ENCODE assay signal across 9 mouse cellular contexts in genomic region chr4:41506156-41506555, GRCm38 (mm10). TPM values are rescaled to one million over a fixed set of nuclear protein-coding genes. Genes with fewer than 3 reads are reported as not detected.
DNase-seq lines count a peak whose midpoint lies in the region; ATAC-seq and TF ChIP-seq lines count a peak whose summit lies in the region.
"Had no signal": no experiment of that assay in that cellular context is flagged by ENCODE, and none has a peak within 500 bp of the region (broad histone marks: within the 10 kb centered on the region; RNA-seq: fewer than 3 reads in every experiment).

No protein-coding gene starts in this region.

- H3K27me3 ChIP-seq in ES-Bruce4 (ENCODE audit: control insufficient read depth, insufficient read depth, low read length, poor library complexity, severe bottlenecking) = no peaks in the 10 kb centered on the region; the same call in none of the 2 replicates
- peaks cover 71% of the 10 kb centered on the region for H3K27me3 ChIP-seq in embryonic facial prominence, embryonic 10.5 days (replicated peaks; ENCODE audit: low read depth, poor library complexity, severe bottlenecking)
- peaks cover 40% of the 10 kb centered on the region for H3K27me3 ChIP-seq in heart, embryonic 15.5 days
- H3K27me3 ChIP-seq in lung, postnatal 0 days (replicated peaks; ENCODE audit: insufficient read depth, low read length) = no peaks in the 10 kb centered on the region

- H3K4me1 ChIP-seq in ES-Bruce4 (ENCODE audit: control insufficient read depth, insufficient read depth, low read length) = no peaks in the 10 kb centered on the region
- peaks cover 51% of the 10 kb centered on the region for H3K4me1 ChIP-seq in embryonic facial prominence, embryonic 10.5 days
- peaks cover 30% of the 10 kb centered on the region for H3K4me1 ChIP-seq in heart, embryonic 15.5 days (replicated peaks)
- peaks cover 9% of the 10 kb centered on the region; the same call in 1 of the 2 replicates for H3K4me1 ChIP-seq in lung, postnatal 0 days (ENCODE audit: insufficient read depth, low read depth, low read length)

- 8% methylated on average over 13 of the region's 13 CpGs for WGBS in embryonic facial prominence, embryonic 10.5 days
- WGBS in heart, embryonic 15.5 days = 13% methylated on average over 13 of the region's 13 CpGs
- WGBS in lung, postnatal 0 days = 13% methylated on average over 13 of the region's 13 CpGs

- no peaks in the 10 kb centered on the region for H3K9me3 ChIP-seq in ES-Bruce4 (replicated peaks; ENCODE audit: control insufficient read depth, insufficient read depth, low read length, poor library complexity, severe bottlenecking)
- H3K9me3 ChIP-seq in embryonic facial prominence, embryonic 10.5 days = peaks cover 3% of the 10 kb centered on the region; the same call in 1 of the 2 replicates
- H3K9me3 ChIP-seq in heart, embryonic 15.5 days (replicated peaks) = no peaks in the 10 kb centered on the region
- no peaks in the 10 kb centered on the region for H3K9me3 ChIP-seq in lung, postnatal 0 days (ENCODE audit: low read length)

- H3K4me3 ChIP-seq in ES-Bruce4 (ENCODE audit: low read depth, low read length) = peak overlapping the region; percentile 58
- peak overlapping the region; percentile 62 for H3K4me3 ChIP-seq in embryonic facial prominence, embryonic 10.5 days
- H3K4me3 ChIP-seq in heart, embryonic 15.5 days = peak overlapping the region; percentile 60
- peak overlapping the region; percentile 43; the same call in 1 of the 2 replicates for H3K4me3 ChIP-seq in lung, postnatal 0 days (ENCODE audit: low read depth, low read length)

- peak; percentile 63 for TF ChIP-seq CTCF in ES-Bruce4 (IDR thresholded peaks at IDR 0.05; ENCODE audit: low read depth, low read length)
- TF ChIP-seq CTCF in lung, postnatal 0 days (IDR thresholded peaks at IDR 0.05) = peak; percentile 76

- H3K9ac ChIP-seq in ES-Bruce4 (ENCODE audit: low read depth, poor library complexity, severe bottlenecking) = no peak overlapping the region
- H3K9ac ChIP-seq in heart, embryonic 15.5 days = 0 out of 2 replicates have a peak overlapping the region, but pooled peaks have one; percentile 59
- H3K9ac ChIP-seq in lung, postnatal 0 days (replicated peaks; ENCODE audit: low read depth) = no peak overlapping the region

- no peak for ATAC-seq in heart, embryonic 15.5 days (replicated peaks; ENCODE audit: insufficient number of reproducible peaks, insufficient read depth, low FRiP score, low read depth)
- no peak for ATAC-seq in lung, postnatal 0 days

- TF ChIP-seq EP300 in ES-Bruce4 (IDR thresholded peaks at IDR 0.05; ENCODE audit: insufficient read depth, low read depth, low read length) = no peak
- no peak for TF ChIP-seq EP300 in lung, postnatal 0 days (IDR thresholded peaks at IDR 0.05)

- DNase-seq in adrenal gland, adult 8-10 months = peak; percentile 61
- DNase-seq in embryonic facial prominence, embryonic 10.5 days (ENCODE audit: low spot score) = peak; percentile 62
- peak; percentile 78 for DNase-seq in kidney, postnatal 10 days
- peak; percentile 67 for DNase-seq in lung, postnatal 0 days (ENCODE audit: low spot score)
- DNase-seq in retina, postnatal 1 day = peak; percentile 75
- DNase-seq in frontal cortex, postnatal 25 days (ENCODE audit: low spot score in 2 of 2) = no peak

- TF ChIP-seq POLR2A in ES-Bruce4 (IDR thresholded peaks at IDR 0.05; ENCODE audit: insufficient read depth, low read length) = no peak

- peak overlapping the region; percentile 97 for H3K4me2 ChIP-seq in heart, embryonic 15.5 days
- H3K4me2 ChIP-seq in lung, postnatal 0 days (replicated peaks; ENCODE audit: low read depth, low read length) = peak overlapping the region; percentile 81; the same call in 1 of the 2 replicates

- H3K27ac ChIP-seq in ES-Bruce4 (ENCODE audit: insufficient read depth, low read length) = no peak overlapping the region
- peak overlapping the region; percentile 89 for H3K27ac ChIP-seq in embryonic facial prominence, embryonic 10.5 days (replicated peaks)
- no peak overlapping the region for H3K27ac ChIP-seq in heart, embryonic 15.5 days
- H3K27ac ChIP-seq in lung, postnatal 0 days (ENCODE audit: low read length) = no peak overlapping the region

- H3K36me3 ChIP-seq in ES-Bruce4 (ENCODE audit: control insufficient read depth, insufficient read depth, low read length, poor library complexity, severe bottlenecking) = no peaks in the 10 kb centered on the region
- no peaks in the 10 kb centered on the region for H3K36me3 ChIP-seq in embryonic facial prominence, embryonic 10.5 days (replicated peaks)
- no peaks in the 10 kb centered on the region for H3K36me3 ChIP-seq in heart, embryonic 15.5 days
- H3K36me3 ChIP-seq in lung, postnatal 0 days (ENCODE audit: insufficient read depth, low read length) = no peaks in the 10 kb centered on the region

RNA-seq across cellular contexts. Expression of gene AI464131, which starts 3.3 kb away (rescaled TPM):
- polyA plus RNA-seq in ES-Bruce4 (2011; ENCODE audit: insufficient read depth, insufficient read length, low read depth, missing spikeins) = 3.8 and 3.9 TPM in 2 replicates
- 10 to 100 TPM in 3 of 4 experiments, 1 to 10 TPM in 1; 9.1 to 13.8 (median 10.6) TPM for total RNA-seq in adrenal gland, adult 8-10 months (2022)
- 5.7 and 8.9 TPM in 2 replicates for polyA plus RNA-seq in embryonic facial prominence, embryonic 10.5 days (2016; fragmentation: Nextera tagmentation; extraction: Ambion mirVana)
- polyA plus RNA-seq in heart, embryonic 15.5 days (2015; fragmentation: Nextera tagmentation; extraction: Ambion mirVana) = 2.7 and 4.0 TPM in 2 replicates
- polyA plus RNA-seq in lung, postnatal 0 days (2015; fragmentation: Nextera tagmentation; extraction: Ambion mirVana) = 5.0 and 5.5 TPM in 2 replicates

RNA-seq across cellular contexts. Expression of gene 1110017D15Rik, which starts 11.0 kb away (rescaled TPM):
- not detected in 2 replicates for polyA plus RNA-seq in ES-Bruce4 (2011; ENCODE audit: insufficient read depth, insufficient read length, low read depth, missing spikeins)
- total RNA-seq in adrenal gland, adult 8-10 months (2022) = under 1 TPM in 2 of 4 experiments, not detected in 2; 0.38 to 0.68 TPM
- 5.3 and 6.1 TPM in 2 replicates for polyA plus RNA-seq in embryonic facial prominence, embryonic 10.5 days (2016; fragmentation: Nextera tagmentation; extraction: Ambion mirVana)
- polyA plus RNA-seq in heart, embryonic 15.5 days (2015; fragmentation: Nextera tagmentation; extraction: Ambion mirVana) = 0.77 and 0.95 TPM in 2 replicates
- polyA plus RNA-seq in lung, postnatal 0 days (2015; fragmentation: Nextera tagmentation; extraction: Ambion mirVana) = 37.3 and 41.4 TPM in 2 replicates
- total RNA-seq: gastrocnemius, adult 8-10 months had no signal

RNA-seq across cellular contexts. Expression of gene Nudt2, which starts 41.2 kb away (rescaled TPM):
- 37.4 and 38.3 TPM in 2 replicates for polyA plus RNA-seq in ES-Bruce4 (2011; ENCODE audit: insufficient read depth, insufficient read length, low read depth, missing spikeins)
- 10 to 100 TPM; 28.0 to 34.1 (median 32.0) TPM for total RNA-seq in adrenal gland, adult 8-10 months (2022)
- 55.4 and 61.4 TPM in 2 replicates for polyA plus RNA-seq in embryonic facial prominence, embryonic 10.5 days (2016; fragmentation: Nextera tagmentation; extraction: Ambion mirVana)
- 37.1 and 38.5 TPM in 2 replicates for polyA plus RNA-seq in heart, embryonic 15.5 days (2015; fragmentation: Nextera tagmentation; extraction: Ambion mirVana)
- 23.7 and 28.5 TPM in 2 replicates for polyA plus RNA-seq in lung, postnatal 0 days (2015; fragmentation: Nextera tagmentation; extraction: Ambion mirVana)

RNA-seq across cellular contexts. Expression of gene Kif24, which starts 41.5 kb away (rescaled TPM):
- polyA plus RNA-seq in ES-Bruce4 (2011; ENCODE audit: insufficient read depth, insufficient read length, low read depth, missing spikeins) = 20.3 and 25.7 TPM in 2 replicates
- total RNA-seq in adrenal gland, adult 8-10 months (2022) = 1 to 10 TPM; 1.5 to 3.2 (median 2.0) TPM
- polyA plus RNA-seq in embryonic facial prominence, embryonic 10.5 days (2016; fragmentation: Nextera tagmentation; extraction: Ambion mirVana) = 13.7 and 15.1 TPM in 2 replicates
- 3.0 and 4.4 TPM in 2 replicates for polyA plus RNA-seq in heart, embryonic 15.5 days (2015; fragmentation: Nextera tagmentation; extraction: Ambion mirVana)
- polyA plus RNA-seq in lung, postnatal 0 days (2015; fragmentation: Nextera tagmentation; extraction: Ambion mirVana) = 1.1 and 1.3 TPM in 2 replicates

Comparison
In these comparisons a context has a peak if more than half of its experiments do, and no peak if none do; other contexts are left out.
1. DNase-seq: peak in adrenal gland, adult 8-10 months (single experiment), embryonic facial prominence, embryonic 10.5 days (single experiment), kidney, postnatal 10 days (single experiment), lung, postnatal 0 days (single experiment) and retina, postnatal 1 day (single experiment); none in frontal cortex, postnatal 25 days (0 of 2).
2. Peak in every context shown above with its lines, with median percentiles within 50 percentile points of each other: H3K4me3 ChIP-seq.